Mouse (Mus musculus) ZHBTc4 (cell line): ENCODE results near the gene Slc7a11.

Experiments
- DNase-seq: peaks from one replicate; pipeline ENCODE4 v3.0.0-alpha.2; 2011; ENCODE audit warnings: low read depth, low spot score

The Slc7a11 gene

DNA sequence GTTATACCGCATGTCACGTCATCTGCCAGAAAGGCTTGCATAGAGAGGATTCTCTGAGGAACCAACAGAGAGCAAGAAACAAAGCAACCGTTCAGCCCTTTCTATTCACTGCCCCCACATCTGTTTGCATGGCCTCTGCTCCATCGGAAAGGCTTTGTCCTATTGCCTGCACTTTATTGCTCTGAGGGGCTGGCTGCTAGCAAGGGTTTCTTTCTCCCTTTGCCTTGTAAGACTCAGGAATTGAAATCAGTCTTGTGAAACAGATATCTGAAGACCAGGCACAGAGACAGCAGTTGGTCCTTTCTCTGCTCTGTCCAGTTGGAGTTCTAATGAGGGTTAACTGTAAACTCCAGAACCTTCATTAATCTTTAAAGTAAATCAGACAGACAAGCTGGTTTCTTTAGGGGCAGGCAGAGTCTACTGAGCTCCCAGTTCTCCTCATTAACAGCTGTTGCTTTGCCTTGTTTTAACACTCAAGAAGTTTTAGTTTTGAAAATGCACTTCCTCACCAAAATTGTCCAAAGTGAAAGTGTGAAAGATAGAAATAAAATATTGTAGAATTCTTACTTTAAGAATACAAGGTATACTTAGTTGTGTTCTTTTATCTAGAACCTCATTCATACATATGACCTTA, 575.3 kb downstream of the Slc7a11 start:
- no peak for DNase-seq

- DNase-seq = no peak
These were observed 576.1 kb downstream of the Slc7a11 start for GRCm38 (mm10) chr3:49867147-49867950.

DNA sequence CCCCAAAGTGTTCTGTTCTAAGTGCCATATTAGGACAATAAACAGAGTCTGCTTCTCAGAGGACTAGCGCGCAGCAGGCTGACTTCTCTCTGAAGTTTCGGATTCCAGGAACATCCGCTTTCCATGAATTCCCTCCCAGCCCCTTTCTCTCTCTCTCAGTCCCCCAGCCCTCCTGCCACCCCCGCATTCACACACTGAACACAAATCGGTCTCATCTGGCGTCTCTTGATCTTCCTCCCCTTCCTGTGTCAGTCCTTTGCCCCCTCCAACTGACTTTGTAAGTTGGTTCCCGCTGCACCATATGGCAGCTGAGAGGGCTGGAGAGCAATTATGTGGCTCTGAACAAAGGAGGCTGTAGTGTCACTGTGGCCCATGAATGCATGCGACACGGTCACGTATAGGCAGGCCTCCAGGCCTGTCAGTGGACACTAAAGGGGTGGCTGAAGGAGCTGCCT, 577.3 kb downstream of the Slc7a11 start:
- peak; percentile 2 for DNase-seq

- no peak for DNase-seq
These were observed 586.6 kb downstream of the Slc7a11 start for GRCm38 (mm10) chr3:49856797-49857196.

- DNase-seq = no peak
These were observed 589.1 kb downstream of the Slc7a11 start for GRCm38 (mm10) chr3:49854277-49854676.

GRCm38 (mm10) chr3:49842971-49843370, 600.4 kb downstream of the Slc7a11 start:
- DNase-seq = no peak
